Mouse (Mus musculus) liver, embryonic 14.5 days (tissue): ENCODE results near the gene Cttnbp2.

ENCODE experiments used
- CTCF ChIP-seq: IDR thresholded peaks from 2 replicates; pipeline ENCODE4 v1.5.1; 2016; ENCODE audit warnings: antibody characterized with exemption, low read depth, control low read depth
- EP300 ChIP-seq: IDR thresholded peaks from 2 replicates; pipeline ENCODE4 v1.6.1; 2016; ENCODE audit warnings: antibody characterized with exemption, low read depth

GRCm38 (mm10) chr6:18415961-18416360 is 98.7 kb downstream of the Cttnbp2 start:
- TF ChIP-seq CTCF: no peak
- TF ChIP-seq EP300: no peak
